Comparison of ENCODE assay signal across 11 mouse cellular contexts in genomic region chr6:121098511-121099227, GRCm38 (mm10). TPM values are rescaled to one million over a fixed set of nuclear protein-coding genes. Genes with fewer than 3 reads are reported as not detected.
DNase-seq lines count a peak whose midpoint lies in the region; ATAC-seq and TF ChIP-seq lines count a peak whose summit lies in the region.
"Had no signal": no experiment of that assay in that cellular context is flagged by ENCODE, and none has a peak within 500 bp of the region (broad histone marks: within the 10 kb centered on the region; RNA-seq: fewer than 3 reads in every experiment).

No protein-coding gene starts in this region.

- no peak overlapping the region for H3K4me2 ChIP-seq in intestine, postnatal 0 days (replicated peaks; ENCODE audit: low read depth)
- no peak overlapping the region for H3K4me2 ChIP-seq in intestine, embryonic 15.5 days (replicated peaks)
- H3K4me2 ChIP-seq in liver, embryonic 13.5 days, result peak overlapping the region; percentile 11; the same call in 1 of the 2 replicates
- H3K4me2 ChIP-seq: embryonic facial prominence, embryonic 15.5 days; neural tube, embryonic 12.5 days had no signal

- intact Hi-C loops in gastrocnemius, adult 2 months (cut with DNase I), result no loop called here

- TF ChIP-seq POLR2A in brain, embryonic 14.5 days (IDR thresholded peaks at IDR 0.05; ENCODE audit: borderline replicate concordance, extremely low read depth, insufficient read depth, insufficient read length, poor library complexity, severe bottlenecking), result no peak

- H3K27ac ChIP-seq in intestine, postnatal 0 days (ENCODE audit: low read depth, low read length), result no peak overlapping the region
- H3K27ac ChIP-seq in intestine, embryonic 15.5 days, result no peak overlapping the region
- H3K27ac ChIP-seq in liver, embryonic 13.5 days, result peak overlapping the region; percentile 97
- H3K27ac ChIP-seq in gastrocnemius, adult 2 months, result no peak overlapping the region
- H3K27ac ChIP-seq: embryonic facial prominence, embryonic 15.5 days; layer of hippocampus, adult 2 months; neural tube, embryonic 12.5 days had no signal

- no peaks in the 10 kb centered on the region for H3K27me3 ChIP-seq in intestine, postnatal 0 days (replicated peaks; ENCODE audit: control insufficient read depth, insufficient read depth, low read length)
- H3K27me3 ChIP-seq in intestine, embryonic 15.5 days (replicated peaks), result no peaks in the 10 kb centered on the region
- H3K27me3 ChIP-seq in liver, embryonic 13.5 days, result no peaks in the 10 kb centered on the region
- H3K27me3 ChIP-seq: embryonic facial prominence, embryonic 15.5 days; neural tube, embryonic 12.5 days had no signal

- H3K4me1 ChIP-seq in intestine, postnatal 0 days (replicated peaks; ENCODE audit: control insufficient read depth, insufficient read depth, low read length), result peaks cover 7% of the 10 kb centered on the region
- peaks cover 7% of the 10 kb centered on the region; the same call in 1 of the 2 replicates for H3K4me1 ChIP-seq in intestine, embryonic 15.5 days (replicated peaks)
- peaks cover 100% of the 10 kb centered on the region for H3K4me1 ChIP-seq in liver, embryonic 13.5 days (replicated peaks)

- H3K9ac ChIP-seq in intestine, postnatal 0 days (ENCODE audit: low read depth, low read length), result no peak overlapping the region
- H3K9ac ChIP-seq in intestine, embryonic 15.5 days, result no peak overlapping the region
- H3K9ac ChIP-seq in liver, embryonic 13.5 days, result peak overlapping the region; percentile 50
- H3K9ac ChIP-seq: embryonic facial prominence, embryonic 15.5 days; neural tube, embryonic 12.5 days had no signal

- 74% methylated on average over 9 of the region's 9 CpGs for WGBS in intestine, postnatal 0 days
- 81% methylated on average over 9 of the region's 9 CpGs for WGBS in intestine, embryonic 15.5 days
- 53% methylated on average over 9 of the region's 9 CpGs for WGBS in liver, embryonic 13.5 days (ENCODE audit: insufficient replicate concordance)

- no peak overlapping the region for H3K4me3 ChIP-seq in intestine, postnatal 0 days (ENCODE audit: low read depth, low read length)
- H3K4me3 ChIP-seq in intestine, embryonic 15.5 days (replicated peaks), result no peak overlapping the region
- no peak overlapping the region; the same call in 1 of the 2 replicates for H3K4me3 ChIP-seq in liver, embryonic 13.5 days (replicated peaks)
- H3K4me3 ChIP-seq in gastrocnemius, adult 2 months, result no peak overlapping the region
- H3K4me3 ChIP-seq: embryonic facial prominence, embryonic 15.5 days; layer of hippocampus, adult 2 months; neural tube, embryonic 12.5 days had no signal

- no peaks in the 10 kb centered on the region for H3K36me3 ChIP-seq in intestine, postnatal 0 days (ENCODE audit: control insufficient read depth, insufficient read depth)
- no peaks in the 10 kb centered on the region for H3K36me3 ChIP-seq in intestine, embryonic 15.5 days
- peaks cover 40% of the 10 kb centered on the region for H3K36me3 ChIP-seq in liver, embryonic 13.5 days
- H3K36me3 ChIP-seq: embryonic facial prominence, embryonic 15.5 days had no signal

- peak; percentile 44; the same call in 1 of the 2 replicates for ATAC-seq in intestine, postnatal 0 days
- no peak for ATAC-seq in intestine, embryonic 15.5 days
- no peak for ATAC-seq in liver, embryonic 13.5 days (ENCODE audit: low read depth)

- no peaks in the 10 kb centered on the region for H3K9me3 ChIP-seq in intestine, postnatal 0 days (ENCODE audit: control insufficient read depth)
- H3K9me3 ChIP-seq in intestine, embryonic 15.5 days, result no peaks in the 10 kb centered on the region
- no peaks in the 10 kb centered on the region for H3K9me3 ChIP-seq in liver, embryonic 13.5 days (replicated peaks)
- H3K9me3 ChIP-seq: embryonic facial prominence, embryonic 15.5 days; neural tube, embryonic 12.5 days had no signal

- peak; percentile 44 for DNase-seq in brain, embryonic 14.5 days (ENCODE audit: low read depth)
- peak; percentile 55 to 60 for DNase-seq in cerebellum, postnatal 10 days
- no peak for DNase-seq in liver, embryonic 13.5 days
- DNase-seq in retina, embryonic 14.5 days (ENCODE audit: low spot score), result no peak
- no peak for DNase-seq in gastrocnemius, adult 2 months
- DNase-seq: lung, adult 18-20 months had no signal

- TF ChIP-seq CTCF in intestine, postnatal 0 days (IDR thresholded peaks at IDR 0.05; ENCODE audit: low read depth), result no peak
- no peak for TF ChIP-seq CTCF in brain, embryonic 14.5 days (IDR thresholded peaks at IDR 0.05; ENCODE audit: borderline replicate concordance, extremely low read depth, insufficient read depth, insufficient read length)
- no peak for TF ChIP-seq CTCF in gastrocnemius, adult 2 months (IDR thresholded peaks at IDR 0.05)

RNA-seq across cellular contexts. Expression of gene Mical3, which starts 32.1 kb away (rescaled TPM):
- polyA plus RNA-seq in intestine, postnatal 0 days (2015; fragmentation: Nextera tagmentation; extraction: Ambion mirVana), result 3.6 and 4.5 TPM in 2 replicates
- polyA plus RNA-seq in intestine, embryonic 15.5 days (2015; fragmentation: Nextera tagmentation; extraction: Ambion mirVana), result 6.7 and 7.7 TPM in 2 replicates
- 31.2 and 57.5 TPM in 2 replicates for polyA plus RNA-seq in brain, embryonic 14.5 days (2012; rRNA removed)
- 9.9 and 10.7 TPM in 2 replicates for polyA plus RNA-seq in liver, embryonic 13.5 days (2015; fragmentation: Nextera tagmentation; extraction: Ambion mirVana)
- total RNA-seq in gastrocnemius, adult 2 months (2021), result 10 to 100 TPM; 53.3 to 71.9 TPM

Comparison
In these comparisons a context has a peak if more than half of its experiments do, and no peak if none do; other contexts are left out.
1. DNase-seq: peak in brain, embryonic 14.5 days (single experiment) and cerebellum, postnatal 10 days (2 of 2); none in liver, embryonic 13.5 days (single experiment), retina, embryonic 14.5 days (single experiment) and gastrocnemius, adult 2 months (single experiment).